Mouse (Mus musculus) hindbrain, embryonic 14.5 days (tissue): ENCODE results near the gene A4galt. TPM values are rescaled to one million over a fixed set of nuclear protein-coding genes. Genes with fewer than 3 reads are reported as not detected.
"Not testable (repeated sequence)": the region's sequence is repeated elsewhere in the genome, so short reads cannot be mapped to it uniquely, and the experiment has no call there.

ENCODE experiments used
- ATAC-seq: fragments of 200-750 bp; cut with Nextera tagmentation; 2 replicates; pipeline ENCODE4 v1.8.0; 2017; ENCODE audit warnings: moderate number of reproducible peaks, mild to moderate bottlenecking, moderate TSS enrichment, moderate library complexity; ENCODE audit not compliant: low FRiP score
- DNase-seq: peaks from one replicate; pipeline ENCODE4 v3.0.0-alpha.2; 2015; ENCODE audit warnings: low spot score
- H3K27ac ChIP-seq: fragments of 300-500 bp; sonication (generic); 2 replicates; pipeline ENCODE4 v1.5.1; 2014; ENCODE audit warnings: mild to moderate bottlenecking, moderate library complexity
- H3K27me3 ChIP-seq: fragments of 300-500 bp; sonication (generic); 2 replicates; pipeline ENCODE4 v1.6.1; 2014; ENCODE audit warnings: mild to moderate bottlenecking, low read length, mixed read lengths; ENCODE audit not compliant: control insufficient read depth, insufficient read depth
- H3K36me3 ChIP-seq: fragments of 300-500 bp; sonication (generic); replicated peaks from 2 replicates; pipeline ENCODE4 v1.6.1; 2014; ENCODE audit not compliant: control insufficient read depth, insufficient read depth
- H3K4me1 ChIP-seq: fragments of 300-500 bp; sonication (generic); replicated peaks from 2 replicates; pipeline ENCODE4 v1.6.1; 2014; ENCODE audit warnings: antibody characterized with exemption, low read length, mixed read lengths; ENCODE audit not compliant: control insufficient read depth, insufficient read depth
- H3K4me2 ChIP-seq: fragments of 300-500 bp; sonication (generic); replicated peaks from 2 replicates; pipeline ENCODE4 v1.6.1; 2014; ENCODE audit warnings: mild to moderate bottlenecking, moderate library complexity
- H3K4me3 ChIP-seq: fragments of 300-500 bp; sonication (generic); replicated peaks from 2 replicates; pipeline ENCODE4 v1.5.1; 2014; ENCODE audit warnings: mild to moderate bottlenecking, low read length
- H3K9ac ChIP-seq: fragments of 300-500 bp; sonication (generic); 2 replicates; pipeline ENCODE4 v1.6.1; 2014
- H3K9me3 ChIP-seq: fragments of 300-500 bp; sonication (generic); 2 replicates; pipeline ENCODE4 v1.6.1; 2016; ENCODE audit warnings: low read length; ENCODE audit not compliant: control insufficient read depth
- WGBS: fragments of 180-500 bp; shearing (Covaris S2); extraction: QIAGEN DNeasy Blood & Tissue Kit; methylation state at CpG from one replicate; pipeline ENCODE4 v1.1.7; 2014; 5-methylcytosine and 5-hydroxymethylcytosine counted together
- polyA plus RNA-seq: library from polyadenylated mRNA; unstranded; fragments of >200 nt; fragmentation: Nextera tagmentation; extraction: Ambion mirVana; gene quantifications from 2 replicates; pipeline ENCODE4 v1.2.1, GENCODE M21; 2014

The A4galt gene
- polyA plus RNA-seq, 1 experiment from 2014 or later, result 4.2 TPM

DNA sequence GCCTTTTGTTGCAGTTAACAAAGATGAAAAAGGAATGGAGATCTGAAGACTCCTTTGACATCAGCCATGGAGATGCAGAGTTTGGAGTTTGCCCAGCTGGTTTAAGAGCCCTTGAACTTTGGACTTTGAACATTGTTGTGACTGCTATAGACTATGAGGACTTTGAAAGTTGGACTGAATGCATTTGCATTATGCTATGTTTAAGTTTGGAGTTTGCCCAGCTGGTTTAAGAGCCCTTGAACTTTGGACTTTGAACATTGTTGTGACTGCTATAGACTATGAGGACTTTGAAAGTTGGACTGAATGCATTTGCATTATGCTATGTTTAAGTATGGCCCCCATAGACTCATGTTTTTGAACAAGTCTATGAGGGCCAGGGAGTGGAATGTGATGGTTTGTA lies 22.7 kb upstream of the A4galt start:
- H3K9ac ChIP-seq, H3K27me3 ChIP-seq, ATAC-seq, DNase-seq, H3K27ac ChIP-seq, H3K4me3 ChIP-seq, H3K4me2 ChIP-seq, H3K36me3 ChIP-seq, H3K9me3 ChIP-seq, H3K4me1 ChIP-seq: not testable (repeated sequence)

- 90% methylated on average over 2 of the region's 2 CpGs for WGBS
- Histone ChIP-seq H3K27me3 (no peaks in the 10 kb centered on the region), H3K4me2 (no peak overlapping the region), H3K4me3 (no peak overlapping the region), H3K9ac (no peak overlapping the region), H3K9me3 (no peaks in the 10 kb centered on the region), H3K27ac (no peak overlapping the region), H3K36me3 (no peaks in the 10 kb centered on the region), H3K4me1 (no peaks in the 10 kb centered on the region)
- ATAC-seq (no peak), DNase-seq (no peak)
These were observed 21.4 kb upstream of the A4galt start for GRCm38 (mm10) chr15:83273017-83273416.

- not testable (repeated sequence) for H3K9ac ChIP-seq, H3K27ac ChIP-seq, H3K4me1 ChIP-seq, DNase-seq, H3K9me3 ChIP-seq, ATAC-seq, H3K27me3 ChIP-seq, H3K4me3 ChIP-seq, H3K36me3 ChIP-seq, H3K4me2 ChIP-seq
- 33% methylated on average over 9 of the region's 9 CpGs for WGBS
These were observed 19.6 kb upstream of the A4galt start for GRCm38 (mm10) chr15:83271221-83271620.

- not testable (repeated sequence) for DNase-seq, H3K36me3 ChIP-seq, H3K27ac ChIP-seq, H3K27me3 ChIP-seq, ATAC-seq, H3K4me3 ChIP-seq, H3K9ac ChIP-seq, H3K4me1 ChIP-seq, H3K4me2 ChIP-seq, H3K9me3 ChIP-seq
- 86% methylated on average over 6 of the region's 6 CpGs for WGBS
These were observed 18.4 kb upstream of the A4galt start for GRCm38 (mm10) chr15:83269985-83270384.

DNA sequence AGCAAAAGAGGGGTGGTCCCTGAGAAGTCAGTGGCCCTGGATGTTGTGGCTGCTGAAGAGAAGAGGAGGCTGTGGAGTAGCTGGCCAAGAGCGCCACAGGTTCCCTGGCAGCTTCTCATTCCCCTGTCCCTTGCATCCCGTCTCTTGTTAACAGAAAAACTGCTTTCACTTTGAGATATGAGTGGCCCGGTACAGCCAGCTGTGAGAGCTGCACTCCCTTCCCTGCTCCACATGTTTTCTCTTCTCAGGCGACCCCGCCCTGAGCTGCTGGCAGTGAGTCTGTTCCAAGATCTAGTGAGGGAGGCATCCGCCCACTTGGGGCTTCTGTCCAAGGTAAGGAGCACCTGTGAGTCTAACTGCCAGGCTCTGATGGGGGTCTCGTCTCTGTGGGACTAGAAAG lies 16.9 kb upstream of the A4galt start:
- WGBS, result 67% methylated on average over 6 of the region's 7 CpGs
- not testable (repeated sequence) for H3K4me2 ChIP-seq

DNA sequence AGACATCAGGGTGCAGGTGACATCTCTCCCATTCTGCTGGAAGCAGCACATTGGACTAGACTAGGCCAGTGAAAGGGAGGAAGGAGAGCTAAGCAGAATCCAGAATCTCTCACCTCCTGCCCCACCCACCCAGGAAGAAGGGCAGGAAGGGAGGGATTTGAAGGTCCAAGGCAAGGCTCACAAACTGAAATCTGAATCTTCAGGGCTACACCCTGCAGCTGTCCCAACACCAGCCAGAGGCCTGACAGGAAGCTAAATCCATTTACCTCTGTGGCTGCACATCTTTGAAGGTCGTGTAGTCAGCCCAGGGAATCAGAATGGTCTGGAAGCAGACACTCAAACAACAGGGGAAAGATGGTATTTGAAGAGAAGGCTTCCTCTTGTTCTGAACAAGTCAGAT lies 13.7 kb upstream of the A4galt start:
- H3K27me3 ChIP-seq, result no peaks in the 10 kb centered on the region
- WGBS, result 39% methylated on average over 1 of the region's 1 CpGs
- ATAC-seq, result no peak
- H3K4me1 ChIP-seq, result no peaks in the 10 kb centered on the region
- no peak overlapping the region for H3K4me3 ChIP-seq
- no peak for DNase-seq
- no peaks in the 10 kb centered on the region for H3K9me3 ChIP-seq
- no peak overlapping the region for H3K27ac ChIP-seq
- H3K9ac ChIP-seq, result no peak overlapping the region
- no peak overlapping the region for H3K4me2 ChIP-seq
- H3K36me3 ChIP-seq, result no peaks in the 10 kb centered on the region

More for the DNA sequence above, 16.9 kb upstream of the A4galt start:
- H3K4me1 ChIP-seq, ATAC-seq, H3K9ac ChIP-seq, H3K27me3 ChIP-seq, H3K27ac ChIP-seq, DNase-seq, H3K36me3 ChIP-seq, H3K9me3 ChIP-seq, H3K4me3 ChIP-seq: not testable (repeated sequence)

GRCm38 (mm10) chr15:83263405-83263804 lies 11.8 kb upstream of the A4galt start:
- Histone ChIP-seq H3K4me2 (no peak overlapping the region), H3K36me3 (no peaks in the 10 kb centered on the region), H3K4me1 (no peaks in the 10 kb centered on the region), H3K27ac (no peak overlapping the region), H3K4me3 (no peak overlapping the region), H3K27me3 (no peaks in the 10 kb centered on the region), H3K9me3 (no peaks in the 10 kb centered on the region), H3K9ac (no peak overlapping the region)
- no peak for DNase-seq
- ATAC-seq, result no peak
- 80% methylated on average over 5 of the region's 5 CpGs for WGBS

- Histone ChIP-seq H3K27me3 (no peaks in the 10 kb centered on the region), H3K4me3 (no peak overlapping the region), H3K36me3 (no peaks in the 10 kb centered on the region), H3K4me2 (no peak overlapping the region), H3K9me3 (no peaks in the 10 kb centered on the region), H3K27ac (no peak overlapping the region), H3K9ac (no peak overlapping the region), H3K4me1 (no peaks in the 10 kb centered on the region)
- ATAC-seq (no peak), DNase-seq (peak; percentile 41)
- 66% methylated on average over 13 of the region's 13 CpGs for WGBS
These were observed 6.3 kb upstream of the A4galt start for GRCm38 (mm10) chr15:83257906-83258305.

- no peak overlapping the region for H3K4me3 ChIP-seq
- ATAC-seq, result no peak
- no peak overlapping the region for H3K4me2 ChIP-seq
- H3K36me3 ChIP-seq, result no peaks in the 10 kb centered on the region
- H3K27ac ChIP-seq, result no peak overlapping the region
- H3K4me1 ChIP-seq, result peaks cover 3% of the 10 kb centered on the region; the same call in 1 of the 2 replicates
- H3K9ac ChIP-seq, result no peak overlapping the region
- H3K9me3 ChIP-seq, result no peaks in the 10 kb centered on the region
- 90% methylated on average over 4 of the region's 4 CpGs for WGBS
- peaks cover 14% of the 10 kb centered on the region for H3K27me3 ChIP-seq
- no peak for DNase-seq
These were observed 4.9 kb upstream of the A4galt start for GRCm38 (mm10) chr15:83256491-83256890.

DNA sequence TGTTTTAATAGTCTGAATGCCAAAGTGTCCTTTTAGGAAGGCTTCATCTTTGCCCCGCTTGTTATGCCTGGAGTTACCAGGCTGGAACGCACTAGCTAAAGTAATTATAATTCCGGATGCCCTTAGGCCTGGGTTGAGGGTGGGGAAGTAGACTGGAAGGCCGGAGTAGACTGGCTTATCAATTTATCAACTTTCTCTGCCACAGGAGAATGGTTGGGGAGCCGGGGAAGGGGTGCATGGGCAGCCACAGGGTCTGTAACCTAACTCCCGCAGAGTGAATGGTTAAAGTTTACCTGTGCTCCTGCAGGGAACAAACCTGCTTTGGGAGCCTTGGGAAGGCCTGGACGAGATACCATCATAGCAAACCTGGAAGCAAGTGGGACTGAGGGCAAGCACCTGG lies 4.4 kb upstream of the A4galt start:
- no peak overlapping the region for H3K27ac ChIP-seq
- DNase-seq (no peak), ATAC-seq (no peak)
- no peaks in the 10 kb centered on the region for H3K9me3 ChIP-seq
- 90% methylated on average over 7 of the region's 7 CpGs for WGBS
- no peak overlapping the region for H3K9ac ChIP-seq
- no peak overlapping the region for H3K4me2 ChIP-seq
- H3K36me3 ChIP-seq, result no peaks in the 10 kb centered on the region
- no peak overlapping the region for H3K4me3 ChIP-seq
- H3K4me1 ChIP-seq, result peaks cover 8% of the 10 kb centered on the region; the same call in 1 of the 2 replicates
- peaks cover 20% of the 10 kb centered on the region for H3K27me3 ChIP-seq
